Mouse (Mus musculus): Measurements from ENCODE around the gene Ntn1. TPM values are rescaled to one million over a fixed set of nuclear protein-coding genes. Genes with fewer than 3 reads are reported as not detected.
A peak's percentile ranks its signal among the peaks of the same experiment; 100 is the strongest.

The Ntn1 gene
- polyA plus RNA-seq, 1 experiment from 2014 or later = 1.7 TPM

DNA sequence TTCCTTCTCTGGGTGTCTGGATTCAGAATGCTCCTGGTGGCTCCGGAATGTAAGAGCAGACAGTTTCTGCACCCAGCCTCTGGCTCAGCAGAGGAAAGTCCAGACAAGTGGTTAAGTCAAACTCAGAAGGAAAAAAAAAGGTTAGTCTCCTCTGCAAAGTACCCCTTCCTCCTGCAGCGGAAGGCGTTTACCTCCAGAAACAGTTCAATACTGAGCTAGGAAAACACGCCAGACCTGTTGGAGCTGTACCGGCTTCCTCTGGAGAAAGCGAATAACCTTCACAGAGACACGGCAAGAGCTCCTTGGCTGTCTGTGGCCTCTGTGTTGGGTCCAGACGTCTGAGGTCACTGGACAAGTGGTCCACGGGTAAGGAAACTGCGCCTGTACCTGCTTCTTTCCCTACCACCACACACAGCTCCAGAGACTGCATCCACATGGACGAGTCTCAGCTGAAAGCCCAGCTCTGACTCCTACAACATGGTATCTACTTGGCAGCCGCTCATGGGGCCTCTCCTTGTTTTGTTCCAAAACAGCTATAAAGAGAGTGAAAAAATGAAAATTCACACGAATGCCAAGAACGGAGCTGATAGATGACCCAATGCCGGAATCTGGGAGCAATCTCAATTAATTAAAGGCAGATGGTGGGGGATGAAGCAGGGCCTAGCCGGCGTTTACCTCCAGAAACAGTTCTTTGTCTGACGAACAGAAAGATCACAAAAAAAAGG is 171.5 kb downstream of the Ntn1 start:
- Histone ChIP-seq H3K27me3 (ENCODE audit: control insufficient read depth, insufficient read depth, low read depth, low read length) (no peaks in the 10 kb centered on the region), H3K9me3 (ENCODE audit: control insufficient read depth, low read length) (no peaks in the 10 kb centered on the region), H3K4me3 (ENCODE audit: low read length) (no peak overlapping the region), H3K36me3 (ENCODE audit: control insufficient read depth, insufficient read depth, low read length) (no peaks in the 10 kb centered on the region), H3K27ac (ENCODE audit: low read length) (0 out of 2 replicates have a peak overlapping the region, but pooled peaks have one; percentile 4), H3K4me1 (replicated peaks; ENCODE audit: control insufficient read depth, insufficient read depth, low read length) (peaks cover 12% of the 10 kb centered on the region), H3K4me2 (ENCODE audit: low read depth, low read length) (no peak overlapping the region), H3K9ac (ENCODE audit: low read length) (0 out of 2 replicates have a peak overlapping the region, but pooled peaks have one; percentile 16)
- ATAC-seq (ENCODE audit: low read depth) = peak; percentile 57
- WGBS = 43% methylated on average over 18 of the region's 18 CpGs

DNA sequence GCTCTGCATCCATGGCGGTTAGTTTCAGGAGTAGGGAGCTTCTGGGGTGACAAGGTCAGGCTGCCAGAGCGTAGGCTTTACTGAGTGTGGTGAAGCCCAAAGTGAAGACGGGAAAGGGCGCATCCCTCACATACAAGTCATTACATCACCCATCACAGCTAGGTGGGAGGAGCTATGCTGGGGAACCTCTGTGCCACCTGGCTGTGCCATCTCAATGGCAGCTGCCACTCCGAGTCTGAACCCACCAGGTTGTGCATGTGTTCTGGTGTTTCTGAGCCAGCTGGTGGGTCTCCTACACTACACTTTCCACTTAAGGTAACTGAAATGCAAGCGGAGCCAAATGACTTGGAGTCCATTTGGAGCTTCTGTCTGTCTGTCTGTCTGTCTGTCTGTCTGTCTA is 172.8 kb downstream of the Ntn1 start:
- peaks cover 12% of the 10 kb centered on the region for H3K4me1 ChIP-seq (replicated peaks; ENCODE audit: control insufficient read depth, insufficient read depth, low read length)
- H3K27me3 ChIP-seq (ENCODE audit: control insufficient read depth, insufficient read depth, low read depth, low read length) = no peaks in the 10 kb centered on the region
- no peak overlapping the region for H3K4me3 ChIP-seq (ENCODE audit: low read length)
- no peak for ATAC-seq (ENCODE audit: low read depth)
- no peaks in the 10 kb centered on the region for H3K36me3 ChIP-seq (ENCODE audit: control insufficient read depth, insufficient read depth, low read length)
- H3K27ac ChIP-seq (ENCODE audit: low read length) = no peak overlapping the region
- no peaks in the 10 kb centered on the region for H3K9me3 ChIP-seq (ENCODE audit: control insufficient read depth, low read length)
- WGBS = 93% methylated on average over 6 of the region's 6 CpGs
- no peak overlapping the region for H3K9ac ChIP-seq (ENCODE audit: low read length)
- H3K4me2 ChIP-seq (ENCODE audit: low read depth, low read length) = no peak overlapping the region

DNA sequence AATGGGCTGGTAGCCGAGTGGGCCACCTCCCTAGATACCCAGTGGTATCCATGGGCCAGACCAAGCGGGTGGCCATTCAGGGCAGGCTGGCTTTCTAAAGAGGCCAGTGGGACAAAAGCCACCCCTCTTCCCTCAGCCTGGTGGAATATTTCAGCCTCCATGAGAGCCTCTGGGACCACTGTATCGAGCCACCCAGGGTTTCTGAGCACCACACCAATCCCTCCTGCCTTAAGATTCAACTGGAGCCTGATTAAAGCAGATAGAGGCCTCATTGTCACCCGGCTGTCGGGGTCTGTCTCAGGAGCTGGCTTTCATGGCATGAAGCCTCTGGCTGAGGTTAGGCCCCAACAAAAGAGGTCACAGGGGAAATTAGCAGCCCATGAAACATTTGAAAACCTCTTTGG is 174.0 kb downstream of the Ntn1 start:
- no peaks in the 10 kb centered on the region for H3K9me3 ChIP-seq (ENCODE audit: control insufficient read depth, low read length)
- no peak overlapping the region for H3K4me2 ChIP-seq (ENCODE audit: low read depth, low read length)
- no peaks in the 10 kb centered on the region for H3K27me3 ChIP-seq (ENCODE audit: control insufficient read depth, insufficient read depth, low read depth, low read length)
- 61% methylated on average over 5 of the region's 5 CpGs for WGBS
- no peak overlapping the region for H3K9ac ChIP-seq (ENCODE audit: low read length)
- H3K27ac ChIP-seq (ENCODE audit: low read length) = no peak overlapping the region
- H3K4me1 ChIP-seq (replicated peaks; ENCODE audit: control insufficient read depth, insufficient read depth, low read length) = peaks cover 12% of the 10 kb centered on the region
- ATAC-seq (ENCODE audit: low read depth) = no peak
- no peak overlapping the region for H3K4me3 ChIP-seq (ENCODE audit: low read length)
- H3K36me3 ChIP-seq (ENCODE audit: control insufficient read depth, insufficient read depth, low read length) = no peaks in the 10 kb centered on the region

DNA sequence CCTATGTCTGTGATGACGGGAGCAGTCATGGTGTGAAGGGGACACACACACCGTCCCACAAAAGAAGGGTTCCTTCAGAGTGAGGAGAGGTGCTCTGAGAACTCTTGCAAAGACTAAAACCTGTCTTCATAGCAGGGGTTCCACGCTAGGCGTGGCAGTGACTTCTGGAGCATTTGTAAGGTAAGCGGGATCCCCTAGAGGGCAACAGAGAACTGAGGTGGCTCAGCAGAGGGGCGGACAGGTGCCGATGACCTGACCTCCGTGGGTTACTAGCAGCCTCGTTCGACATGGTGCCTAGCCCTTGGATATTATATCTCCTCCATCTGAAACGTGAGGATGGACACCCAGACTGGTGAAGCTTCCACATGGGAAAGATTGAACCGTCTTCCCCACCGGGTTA is 177.5 kb downstream of the Ntn1 start:
- Histone ChIP-seq H3K4me1 (replicated peaks; ENCODE audit: control insufficient read depth, insufficient read depth, low read length) (no peaks in the 10 kb centered on the region; the same call in 1 of the 2 replicates), H3K4me3 (ENCODE audit: low read length) (no peak overlapping the region), H3K27me3 (ENCODE audit: control insufficient read depth, insufficient read depth, low read depth, low read length) (no peaks in the 10 kb centered on the region), H3K9ac (ENCODE audit: low read length) (no peak overlapping the region), H3K27ac (ENCODE audit: low read length) (no peak overlapping the region), H3K9me3 (ENCODE audit: control insufficient read depth, low read length) (no peaks in the 10 kb centered on the region), H3K4me2 (ENCODE audit: low read depth, low read length) (no peak overlapping the region), H3K36me3 (ENCODE audit: control insufficient read depth, insufficient read depth, low read length) (no peaks in the 10 kb centered on the region)
- WGBS = 48% methylated on average over 13 of the region's 13 CpGs
- ATAC-seq (ENCODE audit: low read depth) = no peak

DNA sequence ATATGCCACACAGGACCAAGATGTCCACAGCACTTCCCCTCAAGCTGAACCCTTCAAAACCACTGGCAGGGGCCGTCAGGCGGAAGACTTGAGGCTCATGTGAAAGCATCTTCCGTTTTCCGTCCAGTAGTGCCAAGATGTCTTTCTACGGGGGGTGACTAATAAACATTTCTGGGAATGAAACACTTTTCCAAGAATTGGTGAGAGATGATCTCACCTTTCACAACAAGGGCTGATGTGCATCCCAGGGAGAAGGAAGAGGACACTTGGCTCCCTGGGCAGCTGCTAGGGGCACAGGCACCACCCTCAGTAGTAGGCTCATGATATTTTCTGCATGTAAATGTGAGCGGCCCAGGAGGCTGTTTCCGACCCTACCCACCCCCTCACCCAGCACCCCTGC is 178.4 kb downstream of the Ntn1 start:
- Histone ChIP-seq H3K4me2 (ENCODE audit: low read depth, low read length) (no peak overlapping the region), H3K27me3 (ENCODE audit: control insufficient read depth, insufficient read depth, low read depth, low read length) (no peaks in the 10 kb centered on the region), H3K4me1 (replicated peaks; ENCODE audit: control insufficient read depth, insufficient read depth, low read length) (no peaks in the 10 kb centered on the region; the same call in 1 of the 2 replicates), H3K36me3 (ENCODE audit: control insufficient read depth, insufficient read depth, low read length) (no peaks in the 10 kb centered on the region), H3K9me3 (ENCODE audit: control insufficient read depth, low read length) (no peaks in the 10 kb centered on the region), H3K27ac (ENCODE audit: low read length) (no peak overlapping the region), H3K9ac (ENCODE audit: low read length) (no peak overlapping the region), H3K4me3 (ENCODE audit: low read length) (no peak overlapping the region)
- 89% methylated on average over 7 of the region's 7 CpGs for WGBS
- no peak for ATAC-seq (ENCODE audit: low read depth)

DNA sequence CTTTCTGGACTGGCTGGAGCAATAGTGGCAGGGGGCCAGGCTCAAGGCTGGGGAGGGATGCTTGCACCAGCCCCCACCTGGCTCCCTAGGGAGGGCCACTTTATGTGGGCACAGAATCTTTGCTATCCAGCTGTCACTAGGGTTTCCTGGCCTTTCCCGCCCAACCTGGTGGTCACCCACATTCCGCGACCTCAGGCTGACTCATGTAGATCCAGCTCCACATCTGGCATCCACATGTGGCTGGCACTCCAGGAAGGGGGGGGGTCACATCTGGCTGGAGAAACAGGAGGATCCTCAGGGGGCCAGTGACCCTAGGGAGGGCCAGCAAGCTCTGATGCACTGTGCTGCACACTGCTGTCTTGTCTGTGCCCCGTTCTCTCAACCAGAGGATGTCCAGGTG is 179.9 kb downstream of the Ntn1 start:
- ATAC-seq (ENCODE audit: low read depth) = no peak
- Histone ChIP-seq H3K36me3 (ENCODE audit: control insufficient read depth, insufficient read depth, low read length) (no peaks in the 10 kb centered on the region), H3K4me3 (ENCODE audit: low read length) (no peak overlapping the region), H3K4me1 (replicated peaks; ENCODE audit: control insufficient read depth, insufficient read depth, low read length) (peaks cover 9% of the 10 kb centered on the region), H3K9ac (ENCODE audit: low read length) (no peak overlapping the region), H3K9me3 (ENCODE audit: control insufficient read depth, low read length) (no peaks in the 10 kb centered on the region), H3K4me2 (ENCODE audit: low read depth, low read length) (no peak overlapping the region), H3K27me3 (ENCODE audit: control insufficient read depth, insufficient read depth, low read depth, low read length) (no peaks in the 10 kb centered on the region), H3K27ac (ENCODE audit: low read length) (no peak overlapping the region)
- 81% methylated on average over 4 of the region's 4 CpGs for WGBS

DNA sequence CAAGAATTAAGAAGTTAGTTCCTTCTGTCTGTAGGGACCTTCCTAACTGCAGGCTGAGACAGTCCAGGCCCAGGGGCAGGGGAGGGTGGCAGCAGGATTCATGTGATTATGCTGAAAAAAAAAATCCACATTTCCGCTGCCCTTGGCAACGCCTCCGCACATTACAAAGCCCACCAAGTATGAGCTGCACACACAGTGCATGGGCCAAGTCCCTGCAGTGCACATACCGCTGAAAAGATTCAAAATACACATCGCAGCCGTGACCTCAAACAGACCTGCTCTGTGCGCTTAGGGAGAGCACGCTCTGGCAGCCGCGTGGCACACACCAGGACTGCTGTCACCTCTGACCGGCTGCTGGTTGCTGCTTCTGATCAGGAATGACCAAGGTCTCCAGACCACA is 184.6 kb downstream of the Ntn1 start:
- Histone ChIP-seq H3K4me3 (ENCODE audit: low read length) (no peak overlapping the region), H3K4me2 (ENCODE audit: low read depth, low read length) (no peak overlapping the region), H3K9ac (ENCODE audit: low read length) (no peak overlapping the region), H3K36me3 (ENCODE audit: control insufficient read depth, insufficient read depth, low read length) (no peaks in the 10 kb centered on the region), H3K4me1 (replicated peaks; ENCODE audit: control insufficient read depth, insufficient read depth, low read length) (peaks cover 36% of the 10 kb centered on the region), H3K27me3 (ENCODE audit: control insufficient read depth, insufficient read depth, low read depth, low read length) (no peaks in the 10 kb centered on the region), H3K27ac (ENCODE audit: low read length) (no peak overlapping the region), H3K9me3 (ENCODE audit: control insufficient read depth, low read length) (no peaks in the 10 kb centered on the region)
- 52% methylated on average over 11 of the region's 11 CpGs for WGBS
- no peak for ATAC-seq (ENCODE audit: low read depth)

DNA sequence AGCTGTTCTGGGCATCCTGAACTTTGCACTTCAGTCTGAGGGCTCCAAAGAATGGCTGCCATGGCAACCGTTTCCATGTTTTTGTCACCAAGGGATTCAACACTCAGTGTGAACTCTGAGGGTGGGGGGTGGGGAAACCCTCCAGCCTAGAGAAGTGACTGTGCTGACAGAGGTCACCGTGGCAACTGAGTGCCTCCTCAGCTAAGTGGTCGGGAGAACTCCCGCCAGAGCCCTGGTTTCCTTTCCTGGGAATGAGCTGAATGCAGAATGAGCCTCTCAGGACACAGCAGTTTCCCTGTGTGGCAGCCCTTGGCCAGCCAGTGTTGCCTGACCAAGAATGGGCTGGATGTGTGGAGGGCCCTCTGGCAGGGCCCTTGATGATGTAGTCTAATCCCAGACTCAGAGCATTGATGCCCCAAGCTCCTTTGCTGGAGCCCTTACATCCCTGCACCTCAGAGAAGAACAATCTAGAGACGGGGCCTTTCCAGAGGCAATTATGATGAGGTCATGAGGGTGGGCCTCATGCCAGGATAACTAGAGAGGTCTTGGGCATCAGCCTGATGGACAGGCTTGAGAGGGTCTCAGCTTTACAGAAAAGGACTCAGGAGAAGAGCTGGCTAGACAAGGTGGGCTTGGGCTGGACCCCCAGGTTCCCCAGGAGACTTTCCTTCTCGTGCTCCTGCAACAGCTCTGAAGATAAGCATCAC is 185.3 kb downstream of the Ntn1 start:
- Histone ChIP-seq H3K9me3 (ENCODE audit: control insufficient read depth, low read length) (no peaks in the 10 kb centered on the region), H3K9ac (ENCODE audit: low read length) (no peak overlapping the region), H3K4me3 (ENCODE audit: low read length) (no peak overlapping the region), H3K4me2 (ENCODE audit: low read depth, low read length) (no peak overlapping the region), H3K36me3 (ENCODE audit: control insufficient read depth, insufficient read depth, low read length) (no peaks in the 10 kb centered on the region), H3K4me1 (replicated peaks; ENCODE audit: control insufficient read depth, insufficient read depth, low read length) (peaks cover 36% of the 10 kb centered on the region), H3K27me3 (ENCODE audit: control insufficient read depth, insufficient read depth, low read depth, low read length) (no peaks in the 10 kb centered on the region), H3K27ac (ENCODE audit: low read length) (peak overlapping the region; percentile 5; the same call in 1 of the 2 replicates)
- peak; percentile 39 for ATAC-seq (ENCODE audit: low read depth)
- 24% methylated on average over 6 of the region's 6 CpGs for WGBS

DNA sequence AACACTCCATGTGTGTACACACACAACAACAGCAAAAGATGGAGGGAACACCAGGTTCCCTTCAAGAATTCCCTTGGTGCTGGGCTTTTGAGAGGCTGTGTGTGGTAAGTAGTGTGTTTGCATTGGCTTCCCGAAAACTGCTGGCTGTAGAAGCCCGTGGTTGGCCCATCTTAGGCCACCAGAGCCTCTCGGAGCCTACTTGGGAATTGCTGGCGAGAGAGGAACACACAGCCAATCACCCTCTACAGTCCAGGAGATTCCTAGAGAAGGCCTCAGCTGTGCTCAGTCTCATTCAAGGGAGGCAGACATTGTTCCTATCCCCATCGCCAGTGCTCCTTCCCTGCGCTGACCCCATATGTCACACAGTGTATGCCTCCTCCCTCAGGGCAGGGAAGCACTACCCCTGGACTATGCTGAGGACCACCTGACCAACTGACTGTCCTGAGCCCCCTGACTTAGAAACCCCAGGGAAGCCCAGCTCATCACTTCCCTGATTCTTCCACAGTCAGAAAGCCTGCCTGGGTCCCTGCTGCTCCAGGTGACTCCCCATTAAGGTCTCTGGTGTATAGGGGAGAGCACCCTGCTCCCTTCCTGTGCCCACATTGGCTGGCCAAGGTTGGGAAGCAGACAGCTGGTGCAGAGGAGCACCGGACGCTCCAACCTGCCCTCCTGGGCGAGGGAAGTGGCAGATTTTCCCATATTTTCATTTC is 186.0 kb downstream of the Ntn1 start:
- no peak overlapping the region for H3K9ac ChIP-seq (ENCODE audit: low read length)
- no peaks in the 10 kb centered on the region for H3K9me3 ChIP-seq (ENCODE audit: control insufficient read depth, low read length)
- H3K27me3 ChIP-seq (ENCODE audit: control insufficient read depth, insufficient read depth, low read depth, low read length) = no peaks in the 10 kb centered on the region
- H3K4me3 ChIP-seq (ENCODE audit: low read length) = no peak overlapping the region
- H3K4me2 ChIP-seq (ENCODE audit: low read depth, low read length) = no peak overlapping the region
- WGBS = 64% methylated on average over 9 of the region's 9 CpGs
- no peaks in the 10 kb centered on the region for H3K36me3 ChIP-seq (ENCODE audit: control insufficient read depth, insufficient read depth, low read length)
- no peak overlapping the region for H3K27ac ChIP-seq (ENCODE audit: low read length)
- peaks cover 36% of the 10 kb centered on the region for H3K4me1 ChIP-seq (replicated peaks; ENCODE audit: control insufficient read depth, insufficient read depth, low read length)
- ATAC-seq (ENCODE audit: low read depth) = no peak
